Mouse (Mus musculus) limb, embryonic 15.5 days (tissue): ENCODE results near the gene Hoxb3. TPM values are rescaled to one million over a fixed set of nuclear protein-coding genes. Genes with fewer than 3 reads are reported as not detected.
A peak's percentile ranks its signal among the peaks of the same experiment; 100 is the strongest.

Experiments
- ATAC-seq: fragments of 200-750 bp; cut with Nextera tagmentation; 2 replicates; pipeline ENCODE4 v1.8.0; 2017; ENCODE audit warnings: low read depth, moderate TSS enrichment; ENCODE audit not compliant: insufficient number of reproducible peaks, low FRiP score, low TSS enrichment
- H3K27ac ChIP-seq: fragments of 300-500 bp; sonication (generic); 2 replicates; pipeline ENCODE4 v1.5.1; 2015; ENCODE audit warnings: moderate library complexity, mild to moderate bottlenecking, inconsistent platforms
- H3K27me3 ChIP-seq: fragments of 300-500 bp; sonication (generic); 2 replicates; pipeline ENCODE4 v1.6.1; 2015; ENCODE audit warnings: inconsistent platforms
- H3K36me3 ChIP-seq: fragments of 300-500 bp; sonication (generic); 2 replicates; pipeline ENCODE4 v1.6.1; 2015; ENCODE audit warnings: inconsistent platforms
- H3K4me1 ChIP-seq: fragments of 300-500 bp; sonication (generic); 2 replicates; pipeline ENCODE4 v1.6.1; 2015; ENCODE audit warnings: inconsistent platforms
- H3K4me2 ChIP-seq: fragments of 300-500 bp; sonication (generic); 2 replicates; pipeline ENCODE4 v1.6.1; 2015; ENCODE audit warnings: mild to moderate bottlenecking, inconsistent platforms
- H3K4me3 ChIP-seq: fragments of 300-500 bp; sonication (generic); 2 replicates; pipeline ENCODE4 v1.5.1; 2015; ENCODE audit warnings: mild to moderate bottlenecking, inconsistent platforms
- H3K9ac ChIP-seq: fragments of 300-500 bp; sonication (generic); 2 replicates; pipeline ENCODE4 v1.6.1; 2015; ENCODE audit warnings: inconsistent platforms
- H3K9me3 ChIP-seq: fragments of 300-500 bp; sonication (generic); 2 replicates; pipeline ENCODE4 v1.6.1; 2016; ENCODE audit warnings: inconsistent platforms
- WGBS: fragments of 180-500 bp; shearing (Covaris S2); methylation state at CpG from one replicate; pipeline ENCODE4 v1.1.7; 2015; 5-methylcytosine and 5-hydroxymethylcytosine counted together
- microRNA counts: library from miRNA; unstranded; fragments of <30 nt; microRNA quantifications from one replicate; lab custom pipeline; 2016
- microRNA-seq: library from miRNA; unstranded; fragments of <30 nt; microRNA quantifications from one replicate; pipeline ENCODE4, GENCODE M21; 2016
- polyA plus RNA-seq: library from polyadenylated mRNA; unstranded; fragments of >200 nt; fragmentation: Nextera tagmentation; extraction: Ambion mirVana; gene quantifications from 2 replicates; pipeline ENCODE4 v1.2.1, GENCODE M21; 2015

Gene Hoxb3
- polyA plus RNA-seq, 1 experiment from 2014 or later, result 0.23 TPM

DNA sequence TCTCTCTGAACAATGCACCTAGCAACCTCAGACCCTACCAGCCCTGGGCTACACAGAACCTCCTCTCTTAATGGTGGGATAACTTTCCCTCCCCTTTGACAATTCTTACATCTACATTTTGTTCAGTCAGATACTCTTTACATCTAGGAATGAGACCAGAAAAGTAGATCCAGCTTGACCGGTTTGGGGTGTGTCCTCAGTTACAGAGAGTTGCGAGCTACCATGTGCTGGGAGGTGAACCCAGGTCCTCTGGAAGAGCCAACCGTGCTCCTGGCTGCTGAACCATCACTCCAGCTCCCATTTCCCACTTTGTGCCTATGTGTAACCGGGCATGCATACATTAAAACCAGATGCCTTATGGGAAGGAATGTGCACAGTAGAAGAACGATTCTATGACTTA is 60.3 kb downstream of the Hoxb3 start:
- ATAC-seq, result no peak
- 54% methylated on average over 5 of the region's 5 CpGs for WGBS
- H3K27ac ChIP-seq, result 0 out of 2 replicates have a peak overlapping the region, but pooled peaks have one; percentile 4

GRCm38 (mm10) chr11:96387635-96388034 is 64.5 kb downstream of the Hoxb3 start:
- Histone ChIP-seq H3K4me3 (no peak overlapping the region), H3K9ac (no peak overlapping the region), H3K9me3 (no peaks in the 10 kb centered on the region), H3K4me1 (no peaks in the 10 kb centered on the region; the same call in 1 of the 2 replicates), H3K27ac (no peak overlapping the region), H3K36me3 (no peaks in the 10 kb centered on the region), H3K27me3 (peaks cover 12% of the 10 kb centered on the region), H3K4me2 (no peak overlapping the region)
- WGBS, result 86% methylated on average over 2 of the region's 2 CpGs
- no peak for ATAC-seq

More for the DNA sequence above, 60.3 kb downstream of the Hoxb3 start:
- H3K4me3 ChIP-seq, result no peak overlapping the region
- no peak overlapping the region for H3K9ac ChIP-seq
- H3K4me1 ChIP-seq, result no peaks in the 10 kb centered on the region; the same call in 1 of the 2 replicates
- no peak overlapping the region for H3K4me2 ChIP-seq
- no peaks in the 10 kb centered on the region for H3K36me3 ChIP-seq
- H3K27me3 ChIP-seq, result peaks cover 22% of the 10 kb centered on the region; the same call in 1 of the 2 replicates
- no peaks in the 10 kb centered on the region for H3K9me3 ChIP-seq

DNA sequence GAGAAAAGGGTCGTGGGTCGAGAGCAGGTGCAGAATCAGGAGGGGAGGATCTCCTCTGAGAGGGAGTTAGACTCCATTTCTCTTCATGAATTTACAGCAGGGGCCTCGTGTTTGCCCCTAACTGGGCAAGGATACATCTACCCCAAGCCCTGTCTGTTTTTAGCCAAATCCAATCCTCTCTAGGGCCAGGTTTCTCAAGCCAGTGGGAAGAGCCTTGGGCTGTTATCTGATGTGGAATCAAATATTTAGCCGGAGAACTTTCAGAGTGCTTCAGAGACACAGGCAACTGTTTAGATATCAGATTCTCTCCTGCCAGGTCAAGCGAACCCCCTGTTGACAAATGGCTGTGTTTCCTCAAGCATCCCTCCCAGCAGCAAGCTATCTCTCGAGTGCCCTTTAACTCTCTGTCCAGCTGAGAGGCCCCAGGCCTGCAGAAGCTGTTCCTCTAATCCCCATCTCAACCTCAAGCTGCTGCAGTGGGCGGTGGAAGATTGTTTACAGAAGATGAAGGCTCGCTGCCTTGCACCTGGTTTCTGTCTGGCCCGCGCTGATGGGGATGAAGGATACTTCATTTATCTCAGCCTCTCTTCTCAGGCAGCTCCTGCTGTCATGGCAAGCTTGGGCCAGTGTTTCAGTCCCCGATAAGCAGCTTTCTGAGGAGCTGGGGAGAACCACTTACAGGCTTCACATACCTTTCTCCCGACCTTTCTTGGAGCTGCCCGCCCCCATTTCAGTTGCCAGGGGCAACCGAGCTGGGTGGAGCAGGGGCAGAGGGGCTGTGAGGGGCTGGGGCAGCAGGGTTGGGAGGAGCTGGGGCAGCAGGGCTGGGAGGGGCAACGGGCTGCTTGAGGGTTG is 73.9 kb downstream of the Hoxb3 start:
- 10% methylated on average over 15 of the region's 15 CpGs for WGBS

More for the DNA sequence above, 73.9 kb downstream of the Hoxb3 start:
- no peak overlapping the region for H3K27ac ChIP-seq
- H3K4me2 ChIP-seq, result no peak overlapping the region
- H3K4me1 ChIP-seq, result peaks cover 5% of the 10 kb centered on the region; the same call in 1 of the 2 replicates
- no peak overlapping the region for H3K9ac ChIP-seq
- no peak for ATAC-seq
- H3K36me3 ChIP-seq, result no peaks in the 10 kb centered on the region
- H3K9me3 ChIP-seq, result no peaks in the 10 kb centered on the region
- peaks cover 34% of the 10 kb centered on the region for H3K27me3 ChIP-seq
- H3K4me3 ChIP-seq, result no peak overlapping the region

MicroRNA genes within 50 kb of the gene (microRNA counts, 519-probe panel; counts per million panel counts)
- 2,780 counts per million, percentile 62 among the panel's probes with 10 or more counts for microRNA mmu-miR-10a (lab: Ali Mortazavi, UCI)

Small RNA genes lying within 50 kb of the gene (microRNA-seq; reads per million reads assigned to microRNA genes)
- gene Mir10a, result 3,612 reads per million, percentile 86 among the genes with 10 or more reads in this experiment

Other genes with a start within 250 kb of the Hoxb3 start
- gene Atp5g1, start 247.7 kb upstream of the Hoxb3 start, polyA plus RNA-seq, result 498 and 615 TPM in 2 replicates
- gene Calcoco2, start 211.4 kb upstream of the Hoxb3 start, polyA plus RNA-seq, result not detected in 2 replicates
- gene Ttll6, start 189.5 kb upstream of the Hoxb3 start, polyA plus RNA-seq, result not detected in 2 replicates
- gene Hoxb13, start 129.0 kb upstream of the Hoxb3 start, polyA plus RNA-seq, result 0.12 TPM in 1 of 2 replicates, not detected in the other
- gene Hoxb9, start 51.9 kb upstream of the Hoxb3 start, polyA plus RNA-seq, result 0.98 and 1.4 TPM in 2 replicates
- gene Hoxb8, start 41.4 kb upstream of the Hoxb3 start, polyA plus RNA-seq, result 0.36 and 0.37 TPM in 2 replicates
- gene Hoxb7, start 36.7 kb upstream of the Hoxb3 start, polyA plus RNA-seq, result 3.3 and 4.2 TPM in 2 replicates
- gene Hoxb6, start 30.9 kb upstream of the Hoxb3 start, polyA plus RNA-seq, result 0.31 and 0.55 TPM in 2 replicates
- 0.60 and 0.73 TPM in 2 replicates for gene Hoxb5, start 20.0 kb upstream of the Hoxb3 start, polyA plus RNA-seq
- 0.29 and 0.41 TPM in 2 replicates for gene Hoxb4, start 5.1 kb upstream of the Hoxb3 start, polyA plus RNA-seq
- 3.1 and 4.8 TPM in 2 replicates for gene Hoxb2, start 27.2 kb downstream of the Hoxb3 start, polyA plus RNA-seq
- gene Hoxb1, start 42.4 kb downstream of the Hoxb3 start, polyA plus RNA-seq, result 0.15 TPM in 1 of 2 replicates, not detected in the other
- 1.8 and 2.7 TPM in 2 replicates for gene Skap1, start 141.3 kb downstream of the Hoxb3 start, polyA plus RNA-seq